Mouse (Mus musculus): Measurements from ENCODE around the gene Olfr344. TPM values are rescaled to one million over a fixed set of nuclear protein-coding genes. Genes with fewer than 3 reads are reported as not detected.

Gene Olfr344
- not detected in 2 replicates for total RNA-seq (2014; fragmentation: Nextera tagmentation)
- total RNA-seq (2017), result not detected in 2 replicates

- no peak for ATAC-seq (replicated peaks; ENCODE audit: poor library complexity, severe bottlenecking)
Measured at GRCm38 (mm10) chr2:36566362-36566761, at the start of gene Olfr344. Gene Olfr344, plus strand, starts transcription at chr2:36566662.

GRCm38 (mm10) chr2:36524698-36525097, 41.8 kb upstream of the Olfr344 start, which contains the start of gene Olfr342:
Gene Olfr342, plus strand, starts transcription at chr2:36524998.
- no peak for ATAC-seq (replicated peaks; ENCODE audit: poor library complexity, severe bottlenecking)

GRCm38 (mm10) chr2:36565156-36565555, 1.3 kb upstream of the Olfr344 start:
- no peak for ATAC-seq (replicated peaks; ENCODE audit: poor library complexity, severe bottlenecking)

DNA sequence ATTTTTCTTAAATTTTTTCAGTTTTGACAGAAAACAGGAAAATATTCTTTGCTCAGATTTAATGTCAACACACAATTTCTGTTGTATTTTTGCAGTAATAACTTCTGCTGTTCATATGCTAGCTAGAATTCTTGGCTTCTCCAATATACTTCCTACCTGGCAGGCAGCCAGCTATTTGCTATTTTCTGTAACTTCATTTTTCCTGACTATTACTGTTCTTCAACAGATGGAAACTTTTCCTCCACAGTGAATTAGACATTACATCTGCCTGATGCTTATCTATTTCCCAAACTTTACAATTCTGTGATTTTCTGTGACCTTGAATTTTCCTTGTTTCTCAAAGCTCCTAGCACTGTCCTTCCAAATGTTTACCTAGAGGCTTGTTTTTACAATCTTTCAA, 560 bp downstream of the Olfr344 start:
- no peak for ATAC-seq (replicated peaks; ENCODE audit: poor library complexity, severe bottlenecking)

- no peak for ATAC-seq (replicated peaks; ENCODE audit: poor library complexity, severe bottlenecking)
Measured at GRCm38 (mm10) chr2:36567845-36568244, 1.4 kb downstream of the Olfr344 start.

Other genes with a start within 250 kb of the Olfr344 start
- not detected in 2 replicates for gene Olfr338, start 193.1 kb upstream of the Olfr344 start, total RNA-seq (2014; fragmentation: Nextera tagmentation)
- not detected in 2 replicates for gene Olfr338, start 193.1 kb upstream of the Olfr344 start, total RNA-seq (2017)
- gene Olfr339, start 147.7 kb upstream of the Olfr344 start, total RNA-seq (2014; fragmentation: Nextera tagmentation), result not detected in 2 replicates
- gene Olfr339, start 147.7 kb upstream of the Olfr344 start, total RNA-seq (2017), result not detected in 2 replicates
- gene Olfr340, start 114.1 kb upstream of the Olfr344 start, total RNA-seq (2014; fragmentation: Nextera tagmentation), result not detected in 2 replicates
- not detected in 2 replicates for gene Olfr340, start 114.1 kb upstream of the Olfr344 start, total RNA-seq (2017)
- not detected in 2 replicates for gene Olfr341, start 84.2 kb upstream of the Olfr344 start, total RNA-seq (2014; fragmentation: Nextera tagmentation)
- gene Olfr341, start 84.2 kb upstream of the Olfr344 start, total RNA-seq (2017), result not detected in 2 replicates
- gene Olfr342, start 41.7 kb upstream of the Olfr344 start, total RNA-seq (2014; fragmentation: Nextera tagmentation), result not detected in 2 replicates
- not detected in 2 replicates for gene Olfr342, start 41.7 kb upstream of the Olfr344 start, total RNA-seq (2017)
- gene Olfr345, start 73.4 kb downstream of the Olfr344 start, total RNA-seq (2014; fragmentation: Nextera tagmentation), result not detected in 2 replicates
- gene Olfr345, start 73.4 kb downstream of the Olfr344 start, total RNA-seq (2017), result not detected in 2 replicates
- gene Olfr346, start 119.1 kb downstream of the Olfr344 start, total RNA-seq (2014; fragmentation: Nextera tagmentation), result not detected in 2 replicates
- not detected in 2 replicates for gene Olfr346, start 119.1 kb downstream of the Olfr344 start, total RNA-seq (2017)
- not detected in 2 replicates for gene Olfr347, start 165.2 kb downstream of the Olfr344 start, total RNA-seq (2014; fragmentation: Nextera tagmentation)
- gene Olfr347, start 165.2 kb downstream of the Olfr344 start, total RNA-seq (2017), result not detected in 2 replicates
- gene Olfr348, start 217.6 kb downstream of the Olfr344 start, total RNA-seq (2014; fragmentation: Nextera tagmentation), result not detected in 2 replicates
- gene Olfr348, start 217.6 kb downstream of the Olfr344 start, total RNA-seq (2017), result not detected in 2 replicates
- not detected in 2 replicates for gene Olfr50, start 223.9 kb downstream of the Olfr344 start, total RNA-seq (2014; fragmentation: Nextera tagmentation)
- not detected in 2 replicates for gene Olfr50, start 223.9 kb downstream of the Olfr344 start, total RNA-seq (2017)

All from granulocyte monocyte progenitor cell, adult 5-6 weeks (primary cell).